Mouse (Mus musculus): ENCODE results near the gene Bmp5. TPM values are rescaled to one million over a fixed set of nuclear protein-coding genes. Genes with fewer than 3 reads are reported as not detected.

Gene Bmp5
- total RNA-seq, 4 experiments from 2014 or later = 1.2 to 1.7 (median 1.3) TPM

DNA sequence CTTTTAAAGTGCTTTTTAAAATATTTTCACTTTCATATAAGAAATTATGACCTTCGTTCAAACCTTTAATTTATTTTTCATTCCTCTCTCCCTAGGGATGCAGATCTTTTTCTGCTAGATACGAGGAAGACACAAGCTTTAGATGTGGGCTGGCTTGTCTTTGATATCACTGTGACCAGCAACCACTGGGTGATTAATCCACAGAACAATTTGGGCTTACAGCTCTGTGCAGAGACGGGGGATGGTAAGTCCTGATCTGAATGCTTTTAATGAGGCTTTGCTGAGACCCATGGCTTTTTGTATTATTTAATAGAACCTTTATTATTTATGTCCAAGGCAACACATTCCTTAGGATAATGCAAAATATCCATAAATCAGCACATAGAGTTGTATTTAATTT is 64.3 kb downstream of the Bmp5 start:
- DNase-seq (ENCODE audit: low spot score in 2 of 2) = no peak

GRCm38 (mm10) chr9:75840841-75841240 is 65.7 kb downstream of the Bmp5 start:
- DNase-seq (ENCODE audit: low spot score in 2 of 2) = no peak

GRCm38 (mm10) chr9:75846010-75846409 is 70.8 kb downstream of the Bmp5 start:
- DNase-seq (ENCODE audit: low spot score in 2 of 2) = no peak

GRCm38 (mm10) chr9:75850670-75851228 is 75.6 kb downstream of the Bmp5 start:
- DNase-seq (ENCODE audit: low spot score in 2 of 2) = no peak

DNA sequence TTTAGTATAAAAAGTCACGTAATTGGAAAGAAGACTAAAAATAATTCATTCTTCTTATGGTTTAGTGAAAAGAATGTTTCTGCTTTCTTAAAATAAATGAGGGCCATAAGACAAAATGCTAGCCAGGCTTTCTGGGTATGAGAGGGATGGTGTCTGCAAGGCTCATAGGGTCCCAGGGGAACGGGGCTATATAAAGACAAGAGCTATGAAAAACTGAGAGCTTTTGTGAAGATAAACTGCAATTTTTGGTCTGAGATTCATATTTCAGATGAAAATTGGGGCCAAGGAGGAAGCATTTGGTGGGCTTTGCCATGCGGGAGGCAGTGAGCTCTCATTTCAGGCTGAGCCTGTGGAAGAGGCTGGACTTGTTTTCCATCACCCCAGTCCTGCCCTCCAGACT is 83.0 kb downstream of the Bmp5 start:
- no peak for DNase-seq (ENCODE audit: low spot score in 2 of 2)

DNA sequence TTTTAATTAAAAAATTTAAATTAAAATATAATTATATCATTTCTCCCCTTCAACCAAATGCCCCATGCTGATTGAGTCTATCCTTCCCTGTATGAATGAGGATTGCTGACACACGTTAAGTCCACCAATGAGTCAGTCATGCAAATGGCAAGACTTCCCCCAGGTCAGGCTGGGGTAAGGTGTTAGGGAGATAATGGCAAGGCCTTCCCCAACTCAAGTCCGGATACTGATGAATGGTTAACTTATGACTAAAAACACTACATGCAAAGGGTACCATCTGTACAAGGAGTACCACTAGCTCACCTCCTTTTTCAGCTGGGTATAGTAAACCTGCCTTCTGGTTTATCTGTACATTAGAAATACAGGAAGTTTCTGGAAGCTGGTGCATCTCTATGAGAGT is 83.8 kb downstream of the Bmp5 start:
- DNase-seq (ENCODE audit: low spot score in 2 of 2) = no peak

DNA sequence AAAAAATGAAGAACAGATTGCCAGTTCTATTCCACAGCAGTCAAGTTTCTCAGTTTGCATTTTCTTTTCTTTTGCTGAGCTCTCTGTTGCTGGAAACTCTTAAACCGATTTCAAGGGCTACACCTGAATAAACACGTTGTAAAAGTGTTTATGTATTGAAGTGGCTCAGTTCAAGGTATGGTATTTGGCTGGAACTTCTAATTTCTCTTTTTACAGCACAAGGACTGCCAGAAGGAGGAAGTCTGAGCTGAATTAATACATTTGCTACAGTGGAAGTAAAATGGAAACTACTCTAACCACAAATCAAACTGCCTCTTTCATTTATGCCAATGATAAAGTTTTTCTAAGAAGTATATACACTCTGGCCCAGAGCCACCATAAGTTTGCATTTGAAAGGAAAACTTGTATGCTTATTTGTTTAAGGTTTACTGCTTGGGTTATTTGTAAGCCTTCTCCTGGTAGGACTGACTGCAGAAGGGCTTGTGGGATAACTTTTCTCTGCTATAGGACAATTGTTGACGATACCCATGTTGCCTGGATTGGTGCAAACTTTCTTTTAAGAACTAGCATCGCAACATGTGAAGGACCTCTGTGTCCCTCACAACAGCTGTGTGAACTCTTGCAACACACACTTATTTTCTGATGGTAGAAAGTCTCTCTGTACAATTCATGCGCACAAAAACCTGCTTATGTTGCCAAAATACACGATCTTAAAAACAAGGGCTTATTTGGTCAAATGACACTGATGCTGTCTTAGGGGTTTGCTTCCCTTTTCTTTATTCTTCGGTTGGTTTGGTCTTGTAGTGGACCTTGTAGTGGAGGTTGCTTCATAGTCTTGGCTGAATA is 95.4 kb downstream of the Bmp5 start:
- no peak for DNase-seq (ENCODE audit: low spot score in 2 of 2)

DNA sequence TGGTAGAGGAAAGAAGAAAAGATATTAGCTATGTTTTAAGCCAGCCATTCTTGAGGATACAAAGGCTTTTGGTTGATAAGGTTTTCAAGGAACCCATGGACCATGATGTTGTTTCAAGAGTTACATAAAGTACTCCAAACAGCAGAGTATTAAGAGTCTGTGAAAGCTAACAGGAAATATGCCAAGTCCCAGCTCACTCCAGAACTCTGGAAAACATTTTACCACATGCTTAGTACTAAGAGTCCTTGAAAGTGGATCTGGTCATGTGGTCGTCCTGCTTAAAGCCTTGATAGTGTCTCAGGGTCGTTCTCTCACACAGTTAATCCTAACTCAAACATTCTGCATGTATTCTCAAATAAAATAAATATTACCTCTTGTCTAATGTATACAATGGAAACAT is 101.2 kb downstream of the Bmp5 start:
- no peak for DNase-seq (ENCODE audit: low spot score in 2 of 2)

- no peak for DNase-seq (ENCODE audit: low spot score in 2 of 2)
Measured at GRCm38 (mm10) chr9:75883481-75884190, 108.5 kb downstream of the Bmp5 start.

DNA sequence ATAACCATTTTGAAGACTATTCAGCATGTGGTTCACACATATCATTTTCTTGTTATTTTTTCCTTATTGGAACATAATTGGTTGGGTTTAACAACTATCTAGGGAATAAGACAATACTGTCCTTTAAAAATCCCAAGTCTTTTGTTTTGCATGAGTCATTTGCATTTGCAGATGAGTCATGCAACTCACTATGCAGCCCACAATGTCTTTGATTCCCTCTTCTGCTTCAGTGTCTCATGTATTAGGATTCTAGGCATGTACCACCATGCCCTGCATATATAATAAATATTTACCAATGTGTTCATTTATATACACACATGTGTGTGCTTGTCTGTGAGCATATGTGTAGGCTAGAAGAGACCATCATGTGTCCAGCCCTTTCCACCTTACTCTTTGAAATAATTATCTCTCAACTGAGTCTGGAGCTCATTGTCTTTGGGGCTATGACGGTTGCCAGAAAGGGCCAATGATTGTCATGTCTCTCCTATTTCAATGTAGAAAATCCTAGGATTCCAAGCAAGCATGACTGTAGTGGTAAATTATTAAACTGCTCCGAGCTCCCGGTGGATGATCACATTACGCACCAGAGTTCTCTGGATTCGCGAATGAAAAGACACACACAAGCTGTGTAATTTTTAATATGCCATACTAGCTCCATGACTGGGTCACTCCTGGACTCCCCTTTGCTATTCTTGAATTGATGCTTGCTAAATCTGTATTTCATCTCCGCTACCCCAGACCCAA is 111.8 kb downstream of the Bmp5 start:
- DNase-seq (ENCODE audit: low spot score in 2 of 2) = no peak

- DNase-seq (ENCODE audit: low spot score in 2 of 2) = no peak
Measured at GRCm38 (mm10) chr9:75896918-75897317, 121.8 kb downstream of the Bmp5 start.

- DNase-seq (ENCODE audit: low spot score in 2 of 2) = no peak
Measured at GRCm38 (mm10) chr9:75898022-75898421, 122.9 kb downstream of the Bmp5 start.

DNA sequence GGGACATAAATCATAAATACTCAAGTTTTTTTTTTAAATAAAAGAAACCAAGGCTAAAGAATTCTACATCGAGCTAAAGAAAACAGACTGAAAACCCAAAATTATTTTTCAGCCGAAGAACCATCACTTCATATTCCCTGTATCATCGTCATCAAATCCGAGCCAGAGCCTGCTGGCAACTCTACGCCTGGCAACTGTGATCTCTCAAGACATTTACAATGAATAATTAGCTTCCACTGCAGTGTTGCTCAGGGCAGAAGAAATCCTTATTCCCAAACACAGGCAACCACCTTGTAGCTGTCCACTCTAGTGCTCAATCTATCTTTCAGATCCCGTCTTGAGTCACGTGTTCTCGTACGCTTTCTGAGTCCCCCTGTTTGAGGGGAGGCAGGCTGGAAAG is 126.1 kb downstream of the Bmp5 start:
- DNase-seq (ENCODE audit: low spot score in 2 of 2) = no peak

DNA sequence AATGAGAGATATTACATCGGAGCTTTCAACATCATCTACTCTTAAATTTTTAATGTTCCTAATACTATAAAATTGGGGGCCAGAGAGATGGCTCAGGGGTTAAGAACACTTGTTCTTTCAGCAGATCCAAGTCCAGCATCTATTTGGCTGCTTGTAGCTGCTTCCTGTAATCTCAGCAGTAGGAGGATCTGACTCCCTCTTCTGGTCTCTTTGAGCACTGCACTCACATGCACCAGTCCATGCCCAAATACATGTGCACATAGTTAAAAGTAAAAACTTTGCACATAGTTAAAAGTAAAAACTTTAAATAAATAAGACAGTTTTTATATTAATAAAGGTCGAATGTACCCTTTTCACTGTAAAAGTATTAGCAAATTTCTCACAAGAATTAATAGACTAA is 130.3 kb downstream of the Bmp5 start:
- no peak for DNase-seq (ENCODE audit: low spot score in 2 of 2)

DNA sequence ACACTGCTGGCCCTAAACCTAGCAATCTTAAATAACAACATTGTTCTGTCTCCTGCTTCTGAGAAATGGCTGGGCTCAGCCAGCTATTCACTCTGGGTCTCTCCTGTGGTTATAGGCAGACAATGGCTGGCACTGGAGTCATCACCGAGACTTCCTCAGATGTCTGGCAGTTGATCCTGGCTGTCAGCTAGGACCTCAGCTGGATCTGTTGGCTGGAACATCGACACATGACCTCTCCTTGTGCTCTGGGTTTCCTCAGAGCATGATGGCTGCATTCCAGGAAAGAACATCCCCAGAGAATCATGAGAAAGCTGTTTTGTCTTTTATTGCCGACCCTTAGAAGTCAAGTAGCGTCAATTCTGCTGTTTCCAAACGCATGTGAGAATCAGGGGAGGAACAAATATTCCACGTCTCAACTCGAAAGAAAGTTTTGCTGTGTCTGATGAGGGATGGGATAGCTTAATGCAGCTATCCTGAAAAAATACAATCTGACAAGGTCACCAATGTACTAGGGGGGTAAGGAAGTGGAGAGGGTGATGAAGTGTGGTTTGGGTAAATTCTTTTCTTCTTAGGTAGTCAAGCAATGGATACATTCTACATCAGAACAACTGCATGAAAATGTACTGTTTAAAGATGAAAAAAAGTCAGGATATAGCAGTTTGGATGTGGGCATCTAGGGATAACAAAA is 135.1 kb downstream of the Bmp5 start:
- no peak for DNase-seq (ENCODE audit: low spot score in 2 of 2)

DNA sequence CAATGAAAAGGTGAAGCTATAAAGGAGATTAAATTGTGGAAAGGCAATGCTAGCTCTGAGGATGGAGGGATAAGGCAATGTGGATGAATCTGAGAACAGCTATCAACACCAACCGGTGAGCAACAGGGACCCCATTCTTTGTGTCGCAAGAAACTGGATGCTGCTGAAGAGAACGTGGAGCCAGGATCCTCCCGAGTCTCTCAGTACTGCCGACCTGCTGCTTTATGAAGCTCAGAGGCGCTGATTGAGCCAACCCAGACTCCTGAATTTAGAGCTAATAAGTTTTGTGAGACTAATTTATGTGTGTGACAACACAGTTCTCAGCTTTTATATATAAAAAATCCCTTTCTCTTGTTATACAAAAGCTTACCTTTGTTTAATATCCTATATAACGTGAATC is 136.4 kb downstream of the Bmp5 start:
- DNase-seq (ENCODE audit: low spot score in 2 of 2) = no peak

- DNase-seq (ENCODE audit: low spot score in 2 of 2) = no peak
Measured at GRCm38 (mm10) chr9:75916027-75916426, 140.9 kb downstream of the Bmp5 start.

GRCm38 (mm10) chr9:75927196-75927880 is 152.2 kb downstream of the Bmp5 start:
- no peak for DNase-seq (ENCODE audit: low spot score in 2 of 2)

DNA sequence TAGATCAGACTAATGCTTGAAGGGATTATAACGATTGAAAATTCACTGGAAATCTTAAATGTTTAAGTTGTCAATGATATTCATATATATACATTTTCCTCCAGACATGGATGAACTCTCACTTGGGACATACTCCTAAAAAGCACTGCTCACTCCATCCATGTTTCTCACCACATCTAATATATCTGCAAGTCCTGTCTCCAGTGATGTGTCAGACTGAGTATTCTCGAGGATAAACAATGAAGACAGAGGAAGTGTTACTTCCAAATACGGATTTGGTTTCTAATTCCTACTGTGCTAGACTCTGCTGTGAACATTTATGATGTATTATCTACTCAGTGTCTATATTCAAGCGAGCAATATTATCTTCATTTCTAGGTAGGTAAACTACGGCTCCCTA is 152.9 kb downstream of the Bmp5 start:
- no peak for DNase-seq (ENCODE audit: low spot score in 2 of 2)

DNA sequence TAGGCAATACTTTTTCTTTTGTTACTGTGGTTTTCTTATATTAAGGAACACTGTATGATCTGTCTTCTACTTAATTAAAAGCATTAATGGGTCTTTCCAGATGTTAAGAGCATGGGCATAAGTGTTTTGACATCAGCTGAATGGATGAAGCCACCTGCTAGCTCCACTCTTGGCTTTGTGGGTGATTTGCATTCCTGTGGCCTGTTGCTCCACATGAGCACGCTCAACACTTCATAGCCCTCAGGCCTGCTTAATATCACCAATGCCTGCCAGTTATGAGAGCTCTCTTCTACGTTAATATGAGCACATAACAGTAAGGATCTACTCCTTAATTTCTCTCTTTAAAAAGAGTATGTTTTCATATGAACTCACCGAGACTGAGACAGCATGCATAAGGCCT is 169.5 kb downstream of the Bmp5 start:
- no peak for DNase-seq (ENCODE audit: low spot score in 2 of 2)

All from left cerebral cortex, adult 8-10 months (tissue).